Mouse (Mus musculus): ENCODE measurements around the gene Mmp12.
"Not testable (repeated sequence)": the region's sequence is repeated elsewhere in the genome, so short reads cannot be mapped to it uniquely, and the experiment has no call there.

GRCm38 (mm10) chr9:7396556-7396955 lies 52.4 kb downstream of the Mmp12 start:
- TF ChIP-seq SRF (IDR thresholded peaks at IDR 0.05; ENCODE audit: control insufficient read depth, insufficient read length, low read depth); MYOG (IDR thresholded peaks at IDR 0.05; ENCODE audit: control insufficient read depth in 1 of 3, insufficient read depth in 1 of 3, insufficient read length in 2 of 3, low read depth in 2 of 3); MAX (IDR thresholded peaks at IDR 0.05; ENCODE audit: low read depth); POLR2A (IDR thresholded peaks at IDR 0.05; ENCODE audit: insufficient read length, low read depth); TCF12 (IDR thresholded peaks at IDR 0.05; ENCODE audit: insufficient read depth, poor library complexity, severe bottlenecking); MYOD1 (IDR thresholded peaks at IDR 0.05; ENCODE audit: control insufficient read depth in 1 of 3, insufficient read length in 2 of 3, low read depth in 2 of 3); CEBPB (IDR thresholded peaks at IDR 0.05; ENCODE audit: insufficient read depth, poor library complexity, severe bottlenecking); REST (IDR thresholded peaks at IDR 0.05; ENCODE audit: insufficient read depth, insufficient read length); USF1 (IDR thresholded peaks at IDR 0.05; ENCODE audit: low read depth); E2F4 (IDR thresholded peaks at IDR 0.05; ENCODE audit: insufficient read depth): not testable (repeated sequence)
